ENCODE assay signal across 8 mouse cellular contexts in genomic region chr5:145116316-145116715, GRCm38 (mm10). TPM values are rescaled to one million over a fixed set of nuclear protein-coding genes. Genes with fewer than 3 reads are reported as not detected.
DNase-seq lines count a peak whose midpoint lies in the region; ATAC-seq lines count a peak whose summit lies in the region.

No protein-coding gene starts in this region.

- H3K4me3 ChIP-seq in hindbrain, embryonic 14.5 days (replicated peaks; ENCODE audit: low read length): no peak overlapping the region
- H3K4me3 ChIP-seq in hindbrain, embryonic 11.5 days (ENCODE audit: low read depth, low read length): no peak overlapping the region
- H3K4me3 ChIP-seq in heart, embryonic 13.5 days: peak overlapping the region; percentile 82

- peaks cover 3% of the 10 kb centered on the region; the same call in 1 of the 2 replicates for H3K36me3 ChIP-seq in hindbrain, embryonic 14.5 days (replicated peaks; ENCODE audit: control insufficient read depth, insufficient read depth)
- H3K36me3 ChIP-seq in hindbrain, embryonic 11.5 days (ENCODE audit: control insufficient read depth, insufficient read depth, low read length): no peaks in the 10 kb centered on the region
- peaks cover 23% of the 10 kb centered on the region for H3K36me3 ChIP-seq in heart, embryonic 13.5 days

- no peaks in the 10 kb centered on the region for H3K9me3 ChIP-seq in hindbrain, embryonic 14.5 days (ENCODE audit: control insufficient read depth, low read length)
- H3K9me3 ChIP-seq in hindbrain, embryonic 11.5 days (ENCODE audit: control insufficient read depth, low read length): no peaks in the 10 kb centered on the region
- H3K9me3 ChIP-seq in heart, embryonic 13.5 days: 0 out of 2 replicates have a peak, but pooled peaks cover 4% of the 10 kb centered on the region

- H3K4me2 ChIP-seq in hindbrain, embryonic 14.5 days (replicated peaks): 0 out of 2 replicates have a peak overlapping the region, but pooled peaks have one; percentile 7
- no peak overlapping the region for H3K4me2 ChIP-seq in hindbrain, embryonic 11.5 days (replicated peaks; ENCODE audit: low read depth, low read length)
- H3K4me2 ChIP-seq in heart, embryonic 13.5 days: peak overlapping the region; percentile 84

- peaks cover 20% of the 10 kb centered on the region for H3K27me3 ChIP-seq in hindbrain, embryonic 14.5 days (ENCODE audit: control insufficient read depth, insufficient read depth, low read length)
- H3K27me3 ChIP-seq in hindbrain, embryonic 11.5 days (ENCODE audit: control insufficient read depth, insufficient read depth, low read length): peaks cover 6% of the 10 kb centered on the region
- H3K27me3 ChIP-seq in heart, embryonic 13.5 days (replicated peaks): no peaks in the 10 kb centered on the region

- H3K9ac ChIP-seq in hindbrain, embryonic 14.5 days: no peak overlapping the region
- H3K9ac ChIP-seq in hindbrain, embryonic 11.5 days (ENCODE audit: low read depth, low read length): no peak overlapping the region
- H3K9ac ChIP-seq in heart, embryonic 13.5 days: peak overlapping the region; percentile 60; the same call in 1 of the 2 replicates

- no peak for ATAC-seq in hindbrain, embryonic 14.5 days (ENCODE audit: low FRiP score)
- ATAC-seq in hindbrain, embryonic 11.5 days (ENCODE audit: low FRiP score): no peak
- no peak for ATAC-seq in heart, embryonic 13.5 days (ENCODE audit: extremely low read depth, insufficient number of reproducible peaks, low FRiP score, low TSS enrichment)
- ATAC-seq in monocyte, adult 5-6 weeks (replicated peaks; ENCODE audit: insufficient number of reproducible peaks, low FRiP score, low TSS enrichment, poor library complexity, severe bottlenecking): peak; percentile 37
- no peak for ATAC-seq in megakaryocyte-erythroid progenitor cell, adult 5-6 weeks (replicated peaks; ENCODE audit: low FRiP score, low TSS enrichment, poor library complexity, severe bottlenecking)

- no peak overlapping the region for H3K27ac ChIP-seq in hindbrain, embryonic 14.5 days
- no peak overlapping the region for H3K27ac ChIP-seq in hindbrain, embryonic 11.5 days (ENCODE audit: low read depth, low read length)
- H3K27ac ChIP-seq in heart, embryonic 13.5 days (replicated peaks): peak overlapping the region; percentile 83

- WGBS in hindbrain, embryonic 14.5 days: 72% methylated on average over 4 of the region's 4 CpGs
- 56% methylated on average over 4 of the region's 4 CpGs for WGBS in hindbrain, embryonic 11.5 days
- WGBS in heart, embryonic 13.5 days: 45% methylated on average over 4 of the region's 4 CpGs
- WGBS in large intestine, adult 2 months: 3% methylated on average over 4 of the region's 4 CpGs

- no peaks in the 10 kb centered on the region; the same call in 1 of the 2 replicates for H3K4me1 ChIP-seq in hindbrain, embryonic 14.5 days (replicated peaks; ENCODE audit: control insufficient read depth, insufficient read depth, low read length)
- H3K4me1 ChIP-seq in hindbrain, embryonic 11.5 days (replicated peaks; ENCODE audit: control insufficient read depth, insufficient read depth, low read length): no peaks in the 10 kb centered on the region
- peaks cover 54% of the 10 kb centered on the region for H3K4me1 ChIP-seq in heart, embryonic 13.5 days

- DNase-seq in hindbrain, embryonic 14.5 days (ENCODE audit: low spot score): no peak
- DNase-seq in hindbrain, embryonic 11.5 days (ENCODE audit: low spot score): no peak
- peak; percentile 78 to 80 for DNase-seq in adrenal gland, postnatal 36 days
- DNase-seq in large intestine, adult 2 months (ENCODE audit: low read depth, low spot score): peak; percentile 74
- no peak for DNase-seq in cerebellum, adult 11 months

RNA-seq across cellular contexts. Expression of gene Arpc1b, which starts 2.3 kb away (rescaled TPM):
- 44.2 and 51.8 TPM in 2 replicates for polyA plus RNA-seq in hindbrain, embryonic 14.5 days (2014; fragmentation: Nextera tagmentation; extraction: Ambion mirVana)
- polyA plus RNA-seq in hindbrain, embryonic 11.5 days (2014; fragmentation: Nextera tagmentation; extraction: Ambion mirVana): 49.3 and 54.3 TPM in 2 replicates
- 100 to 1,000 TPM; 241 to 271 TPM for total RNA-seq in adrenal gland, postnatal 36 days (2021)
- polyA plus RNA-seq in heart, embryonic 13.5 days (2015; fragmentation: Nextera tagmentation; extraction: Ambion mirVana): 221 and 234 TPM in 2 replicates
- 768 and 891 TPM in 2 replicates for polyA plus RNA-seq in large intestine, adult 2 months (2012; rRNA removed)
- total RNA-seq in monocyte, adult 5-6 weeks (2017): 406 to 524 TPM (median 463 TPM) in 3 replicates
- 54.0 and 68.8 TPM in 2 replicates for total RNA-seq in megakaryocyte-erythroid progenitor cell, adult 5-6 weeks (2014; fragmentation: Nextera tagmentation)
- total RNA-seq in megakaryocyte-erythroid progenitor cell, adult 5-6 weeks (2017): 23.7 and 35.9 TPM in 2 replicates

RNA-seq across cellular contexts. Expression of gene Pdap1, which starts 23.7 kb away (rescaled TPM):
- 95.5 and 96.3 TPM in 2 replicates for polyA plus RNA-seq in hindbrain, embryonic 14.5 days (2014; fragmentation: Nextera tagmentation; extraction: Ambion mirVana)
- polyA plus RNA-seq in hindbrain, embryonic 11.5 days (2014; fragmentation: Nextera tagmentation; extraction: Ambion mirVana): 127 and 138 TPM in 2 replicates
- 10 to 100 TPM; 88.0 to 92.1 TPM for total RNA-seq in adrenal gland, postnatal 36 days (2021)
- polyA plus RNA-seq in heart, embryonic 13.5 days (2015; fragmentation: Nextera tagmentation; extraction: Ambion mirVana): 62.4 and 62.6 TPM in 2 replicates
- polyA plus RNA-seq in large intestine, adult 2 months (2012; rRNA removed): 25.6 and 26.0 TPM in 2 replicates
- total RNA-seq in monocyte, adult 5-6 weeks (2017): 93.1 to 106 TPM (median 95.5 TPM) in 3 replicates
- total RNA-seq in megakaryocyte-erythroid progenitor cell, adult 5-6 weeks (2014; fragmentation: Nextera tagmentation): 90.0 and 173 TPM in 2 replicates
- 333 and 358 TPM in 2 replicates for total RNA-seq in megakaryocyte-erythroid progenitor cell, adult 5-6 weeks (2017)

RNA-seq across cellular contexts. Expression of gene Bud31, which starts 23.8 kb away (rescaled TPM):
- polyA plus RNA-seq in hindbrain, embryonic 14.5 days (2014; fragmentation: Nextera tagmentation; extraction: Ambion mirVana): 177 and 188 TPM in 2 replicates
- 265 and 269 TPM in 2 replicates for polyA plus RNA-seq in hindbrain, embryonic 11.5 days (2014; fragmentation: Nextera tagmentation; extraction: Ambion mirVana)
- total RNA-seq in adrenal gland, postnatal 36 days (2021): 100 to 1,000 TPM; 113 to 117 TPM
- polyA plus RNA-seq in heart, embryonic 13.5 days (2015; fragmentation: Nextera tagmentation; extraction: Ambion mirVana): 135 and 150 TPM in 2 replicates
- polyA plus RNA-seq in large intestine, adult 2 months (2012; rRNA removed): 70.3 and 82.2 TPM in 2 replicates
- total RNA-seq in monocyte, adult 5-6 weeks (2017): 212 to 285 TPM (median 240 TPM) in 3 replicates
- total RNA-seq in megakaryocyte-erythroid progenitor cell, adult 5-6 weeks (2014; fragmentation: Nextera tagmentation): 141 and 226 TPM in 2 replicates
- 255 and 296 TPM in 2 replicates for total RNA-seq in megakaryocyte-erythroid progenitor cell, adult 5-6 weeks (2017)

RNA-seq across cellular contexts. Expression of gene Kpna7, which starts 32.5 kb away (rescaled TPM):
- polyA plus RNA-seq in hindbrain, embryonic 14.5 days (2014; fragmentation: Nextera tagmentation; extraction: Ambion mirVana): not detected in 2 replicates
- not detected in 2 replicates for polyA plus RNA-seq in hindbrain, embryonic 11.5 days (2014; fragmentation: Nextera tagmentation; extraction: Ambion mirVana)
- total RNA-seq in adrenal gland, postnatal 36 days (2021): not detected
- polyA plus RNA-seq in heart, embryonic 13.5 days (2015; fragmentation: Nextera tagmentation; extraction: Ambion mirVana): not detected in 2 replicates
- polyA plus RNA-seq in large intestine, adult 2 months (2012; rRNA removed): not detected in 2 replicates
- not detected in 3 replicates for total RNA-seq in monocyte, adult 5-6 weeks (2017)
- total RNA-seq in megakaryocyte-erythroid progenitor cell, adult 5-6 weeks (2014; fragmentation: Nextera tagmentation): not detected in 2 replicates
- not detected in 2 replicates for total RNA-seq in megakaryocyte-erythroid progenitor cell, adult 5-6 weeks (2017)

RNA-seq across cellular contexts. Expression of gene Arpc1a, which starts 32.7 kb away (rescaled TPM):
- 245 and 252 TPM in 2 replicates for polyA plus RNA-seq in hindbrain, embryonic 14.5 days (2014; fragmentation: Nextera tagmentation; extraction: Ambion mirVana)
- 179 and 185 TPM in 2 replicates for polyA plus RNA-seq in hindbrain, embryonic 11.5 days (2014; fragmentation: Nextera tagmentation; extraction: Ambion mirVana)
- 100 to 1,000 TPM; 120 to 123 TPM for total RNA-seq in adrenal gland, postnatal 36 days (2021)
- polyA plus RNA-seq in heart, embryonic 13.5 days (2015; fragmentation: Nextera tagmentation; extraction: Ambion mirVana): 92.3 and 99.2 TPM in 2 replicates
- 146 and 160 TPM in 2 replicates for polyA plus RNA-seq in large intestine, adult 2 months (2012; rRNA removed)
- 79.3 to 85.9 TPM (median 81.0 TPM) in 3 replicates for total RNA-seq in monocyte, adult 5-6 weeks (2017)
- 102 and 117 TPM in 2 replicates for total RNA-seq in megakaryocyte-erythroid progenitor cell, adult 5-6 weeks (2014; fragmentation: Nextera tagmentation)
- total RNA-seq in megakaryocyte-erythroid progenitor cell, adult 5-6 weeks (2017): 90.0 and 94.7 TPM in 2 replicates

Comparison
In these comparisons a context has a peak if more than half of its experiments do, and no peak if none do; other contexts are left out.
1. DNase-seq: peak in adrenal gland, postnatal 36 days (2 of 2) and large intestine, adult 2 months (single experiment); none in hindbrain, embryonic 14.5 days (single experiment), hindbrain, embryonic 11.5 days (single experiment) and cerebellum, adult 11 months (single experiment).